Mouse (Mus musculus) kidney, adult 2 months (tissue): ENCODE measurements around the gene Aqp11.

Experiments
- CTCF ChIP-seq: fragments of 200-500 bp; conservative IDR thresholded peaks from 2 replicates; pipeline ENCODE4 v1.5.1; 2011; ENCODE audit warnings: low read depth, mild to moderate bottlenecking, control low read depth, low read length, moderate library complexity, mixed read lengths; ENCODE audit not compliant: insufficient read depth, insufficient read length
- POLR2A ChIP-seq: fragments of 200-500 bp; IDR thresholded peaks from one replicate; pipeline ENCODE4 v1.6.1; 2011; ENCODE audit warnings: low read depth, low read length, control low read depth

DNA sequence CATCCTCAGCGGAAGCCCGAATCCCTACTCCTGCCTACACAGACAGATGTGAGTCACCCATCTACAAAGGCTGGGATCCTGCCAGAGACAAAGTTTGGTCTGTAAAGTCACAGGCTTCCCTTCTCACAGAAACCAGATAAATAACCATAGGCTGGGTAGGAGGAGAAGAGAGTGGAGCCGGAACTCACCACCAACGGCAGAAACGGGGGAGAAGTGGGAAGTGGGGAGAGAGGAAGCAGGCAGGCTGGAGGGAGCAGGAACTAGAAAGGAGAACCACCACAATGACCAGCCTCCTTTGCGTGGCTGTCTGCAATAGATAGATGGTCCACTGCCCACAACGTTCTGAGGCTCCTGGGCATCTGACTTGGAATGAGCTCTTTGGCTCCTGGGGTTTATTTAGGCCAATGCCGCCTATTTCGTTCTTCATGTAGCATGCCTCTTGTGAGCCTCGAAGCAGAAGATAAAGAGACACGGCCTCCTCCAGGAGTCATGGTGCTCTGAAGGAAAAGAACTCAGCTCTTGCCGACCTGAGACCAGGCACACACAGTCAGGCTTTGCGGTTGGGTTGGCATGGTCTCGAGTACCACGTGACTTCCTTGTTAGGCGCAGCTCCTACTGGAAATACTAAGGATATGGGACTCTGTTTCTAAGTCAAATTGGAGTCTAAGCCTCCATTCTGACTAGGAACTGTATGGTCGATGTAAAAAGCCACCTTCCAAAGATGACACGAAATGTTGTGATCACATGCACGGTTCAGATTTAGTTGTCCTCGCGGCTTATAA is 27.3 kb upstream of the Aqp11 start:
- TF ChIP-seq POLR2A = no peak
- no peak for TF ChIP-seq CTCF
